ENCODE assay signal across 8 mouse cellular contexts in the genomic region with DNA sequence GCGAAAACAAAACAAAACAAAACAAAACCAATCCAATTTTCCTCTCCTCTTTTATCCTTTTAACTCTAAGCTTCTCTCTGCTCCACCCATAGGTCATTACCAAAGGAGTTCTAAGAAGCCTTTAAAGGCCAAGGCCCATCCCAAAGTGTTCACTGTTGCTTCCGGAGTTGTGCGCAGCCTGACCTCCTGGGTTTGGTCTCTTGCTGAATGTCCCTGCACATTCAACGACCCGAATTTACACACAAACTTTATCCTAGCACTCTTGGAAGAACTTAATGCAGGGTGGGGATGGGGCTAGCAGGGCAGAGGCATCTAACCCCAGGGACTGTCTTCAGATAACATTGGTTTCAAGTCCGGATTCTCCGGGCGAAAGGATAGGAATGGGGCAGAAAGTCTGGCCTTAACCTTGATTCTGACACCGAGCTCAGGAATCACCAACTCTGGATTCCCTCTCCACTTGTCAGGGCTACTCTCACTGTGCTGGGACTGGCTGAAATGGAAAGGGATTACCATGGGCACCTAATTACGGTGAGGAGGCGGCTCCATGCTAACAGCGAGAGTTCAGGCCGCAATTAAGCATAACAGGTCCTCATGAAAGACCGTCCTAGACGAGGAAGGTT. TPM values are rescaled to one million over a fixed set of nuclear protein-coding genes. Genes with fewer than 3 reads are reported as not detected.
A peak's percentile ranks its signal among the peaks of the same experiment; 100 is the strongest.
DNase-seq lines count a peak whose midpoint lies in the region; ATAC-seq and TF ChIP-seq lines count a peak whose summit lies in the region.

No protein-coding gene starts in this region.

- H3K27me3 ChIP-seq in kidney, adult 2 months (replicated peaks; ENCODE audit: control insufficient read depth, insufficient read depth, low read length), result no peaks in the 10 kb centered on the region
- peaks cover 21% of the 10 kb centered on the region for H3K27me3 ChIP-seq in hindbrain, embryonic 10.5 days (ENCODE audit: insufficient read depth, poor library complexity, severe bottlenecking)
- H3K27me3 ChIP-seq in liver, embryonic 12.5 days (replicated peaks), result peaks cover 14% of the 10 kb centered on the region; the same call in 1 of the 2 replicates
- H3K27me3 ChIP-seq in neural tube, embryonic 15.5 days (replicated peaks), result no peaks in the 10 kb centered on the region

- no peak for TF ChIP-seq POLR2A in kidney, adult 2 months (IDR thresholded peaks at IDR 0.05; ENCODE audit: low read depth, low read length)

- H3K36me3 ChIP-seq in kidney, adult 2 months (ENCODE audit: control insufficient read depth, insufficient read depth, low read length), result no peaks in the 10 kb centered on the region
- peaks cover 27% of the 10 kb centered on the region for H3K36me3 ChIP-seq in hindbrain, embryonic 10.5 days
- H3K36me3 ChIP-seq in liver, embryonic 12.5 days, result peaks cover 24% of the 10 kb centered on the region
- H3K36me3 ChIP-seq in neural tube, embryonic 15.5 days, result peaks cover 13% of the 10 kb centered on the region; the same call in 1 of the 2 replicates

- peak overlapping the region; percentile 81 for H3K27ac ChIP-seq in kidney, adult 2 months (ENCODE audit: insufficient read depth, low read depth, low read length)
- H3K27ac ChIP-seq in hindbrain, embryonic 10.5 days, result peak overlapping the region; percentile 98
- H3K27ac ChIP-seq in liver, embryonic 12.5 days, result peak overlapping the region; percentile 96
- peak overlapping the region; percentile 94 for H3K27ac ChIP-seq in neural tube, embryonic 15.5 days (replicated peaks)

- 10% methylated on average over 15 of the region's 15 CpGs for WGBS in kidney, adult 2 months
- WGBS in hindbrain, embryonic 10.5 days, result 24% methylated on average over 15 of the region's 15 CpGs
- 19% methylated on average over 15 of the region's 15 CpGs for WGBS in liver, embryonic 12.5 days (ENCODE audit: insufficient replicate concordance)
- 20% methylated on average over 15 of the region's 15 CpGs for WGBS in neural tube, embryonic 15.5 days

- no peak for ATAC-seq in liver, embryonic 12.5 days
- peak; percentile 0; the same call in 1 of the 2 replicates for ATAC-seq in neural tube, embryonic 15.5 days (ENCODE audit: low FRiP score)

- peak; percentile 62 for DNase-seq in kidney, adult 2 months
- no peak for DNase-seq in kidney, adult 11 months
- DNase-seq in c-Kit-positive CD71-positive TER-119-negative erythroid progenitor cells, embryonic 14.5 days (ENCODE audit: low read depth), result peak; percentile 41
- DNase-seq in hindbrain, embryonic 10.5 days (ENCODE audit: low spot score), result no peak
- no peak for DNase-seq in spleen, adult 12 weeks (ENCODE audit: low spot score)
- no peak for DNase-seq in spleen, postnatal 10 days (ENCODE audit: low spot score in 2 of 2)

- peak overlapping the region; percentile 79 for H3K9ac ChIP-seq in liver, embryonic 12.5 days
- peak overlapping the region; percentile 65 for H3K9ac ChIP-seq in neural tube, embryonic 15.5 days (replicated peaks)

- TF ChIP-seq CTCF in kidney, adult 2 months (conservative IDR thresholded peaks at IDR 0.05; ENCODE audit: insufficient read depth, insufficient read length, low read depth, low read length), result no peak

- H3K4me3 ChIP-seq in kidney, adult 2 months (ENCODE audit: insufficient read depth, low read depth, low read length), result peak overlapping the region; percentile 65
- peak overlapping the region; percentile 84 for H3K4me3 ChIP-seq in hindbrain, embryonic 10.5 days
- peak overlapping the region; percentile 82 for H3K4me3 ChIP-seq in liver, embryonic 12.5 days
- H3K4me3 ChIP-seq in neural tube, embryonic 15.5 days (replicated peaks), result peak overlapping the region; percentile 77

- peak overlapping the region; percentile 83 for H3K4me2 ChIP-seq in liver, embryonic 12.5 days
- H3K4me2 ChIP-seq in neural tube, embryonic 15.5 days, result peak overlapping the region; percentile 87

- peaks cover 15% of the 10 kb centered on the region for H3K4me1 ChIP-seq in kidney, adult 2 months (ENCODE audit: control insufficient read depth, insufficient read depth, low read length)
- H3K4me1 ChIP-seq in hindbrain, embryonic 10.5 days (replicated peaks), result peaks cover 24% of the 10 kb centered on the region
- peaks cover 30% of the 10 kb centered on the region for H3K4me1 ChIP-seq in liver, embryonic 12.5 days
- peaks cover 41% of the 10 kb centered on the region for H3K4me1 ChIP-seq in neural tube, embryonic 15.5 days

- no peaks in the 10 kb centered on the region for H3K9me3 ChIP-seq in hindbrain, embryonic 10.5 days
- H3K9me3 ChIP-seq in liver, embryonic 12.5 days (replicated peaks), result no peaks in the 10 kb centered on the region
- no peaks in the 10 kb centered on the region for H3K9me3 ChIP-seq in neural tube, embryonic 15.5 days (replicated peaks)

RNA-seq across cellular contexts. Expression of a gene that starts 0.6 kb away (rescaled TPM):
- 32.0 and 32.2 TPM in 2 replicates for polyA plus RNA-seq in kidney, adult 2 months (2012; rRNA removed)
- polyA plus RNA-seq in hindbrain, embryonic 10.5 days (2016; fragmentation: Nextera tagmentation; extraction: Ambion mirVana), result 34.7 and 39.4 TPM in 2 replicates
- 18.0 and 21.1 TPM in 2 replicates for polyA plus RNA-seq in liver, embryonic 12.5 days (2016; fragmentation: Nextera tagmentation; extraction: Ambion mirVana)
- polyA plus RNA-seq in neural tube, embryonic 15.5 days (2015; fragmentation: Nextera tagmentation; extraction: Ambion mirVana), result 26.9 and 30.6 TPM in 2 replicates

RNA-seq across cellular contexts. Expression of a gene that starts 0.7 kb away (rescaled TPM):
- polyA plus RNA-seq in kidney, adult 2 months (2012; rRNA removed), result 1.3 and 3.3 TPM in 2 replicates
- polyA plus RNA-seq in hindbrain, embryonic 10.5 days (2016; fragmentation: Nextera tagmentation; extraction: Ambion mirVana), result 0.68 and 1.8 TPM in 2 replicates
- 0.18 and 0.43 TPM in 2 replicates for polyA plus RNA-seq in liver, embryonic 12.5 days (2016; fragmentation: Nextera tagmentation; extraction: Ambion mirVana)
- 1.1 and 1.3 TPM in 2 replicates for polyA plus RNA-seq in neural tube, embryonic 15.5 days (2015; fragmentation: Nextera tagmentation; extraction: Ambion mirVana)

RNA-seq across cellular contexts. Expression of a gene that starts 10.1 kb away (rescaled TPM):
- polyA plus RNA-seq in kidney, adult 2 months (2012; rRNA removed), result 18.7 and 27.8 TPM in 2 replicates
- polyA plus RNA-seq in hindbrain, embryonic 10.5 days (2016; fragmentation: Nextera tagmentation; extraction: Ambion mirVana), result 2.4 and 3.7 TPM in 2 replicates
- polyA plus RNA-seq in liver, embryonic 12.5 days (2016; fragmentation: Nextera tagmentation; extraction: Ambion mirVana), result 1.3 and 1.4 TPM in 2 replicates
- polyA plus RNA-seq in neural tube, embryonic 15.5 days (2015; fragmentation: Nextera tagmentation; extraction: Ambion mirVana), result 3.2 and 3.4 TPM in 2 replicates

RNA-seq across cellular contexts. Expression of a gene that starts 11.3 kb away (rescaled TPM):
- 0.45 and 0.48 TPM in 2 replicates for polyA plus RNA-seq in kidney, adult 2 months (2012; rRNA removed)
- polyA plus RNA-seq in hindbrain, embryonic 10.5 days (2016; fragmentation: Nextera tagmentation; extraction: Ambion mirVana), result 0.30 TPM in 1 of 2 replicates, not detected in the other
- polyA plus RNA-seq in liver, embryonic 12.5 days (2016; fragmentation: Nextera tagmentation; extraction: Ambion mirVana), result 0.18 and 0.37 TPM in 2 replicates
- 0.57 TPM in 1 of 2 replicates, not detected in the other for polyA plus RNA-seq in neural tube, embryonic 15.5 days (2015; fragmentation: Nextera tagmentation; extraction: Ambion mirVana)

RNA-seq across cellular contexts. Expression of a gene that starts 15.0 kb away (rescaled TPM):
- polyA plus RNA-seq in kidney, adult 2 months (2012; rRNA removed), result 36.7 and 36.9 TPM in 2 replicates
- 62.1 and 69.8 TPM in 2 replicates for polyA plus RNA-seq in hindbrain, embryonic 10.5 days (2016; fragmentation: Nextera tagmentation; extraction: Ambion mirVana)
- polyA plus RNA-seq in liver, embryonic 12.5 days (2016; fragmentation: Nextera tagmentation; extraction: Ambion mirVana), result 26.3 and 27.2 TPM in 2 replicates
- polyA plus RNA-seq in neural tube, embryonic 15.5 days (2015; fragmentation: Nextera tagmentation; extraction: Ambion mirVana), result 63.6 and 69.3 TPM in 2 replicates

Comparison
In these comparisons a context has a peak if more than half of its experiments do, and no peak if none do; other contexts are left out.
1. DNase-seq: peak in kidney, adult 2 months (single experiment) and c-Kit-positive CD71-positive TER-119-negative erythroid progenitor cells, embryonic 14.5 days (single experiment); none in kidney, adult 11 months (single experiment), hindbrain, embryonic 10.5 days (single experiment), spleen, adult 12 weeks (single experiment) and spleen, postnatal 10 days (0 of 2).
2. Peak in every context shown above with its lines, with median percentiles within 50 percentile points of each other: H3K27ac ChIP-seq and H3K4me3 ChIP-seq.